Mouse (Mus musculus) stomach, postnatal 0 days (tissue): ENCODE measurements around the gene C530025M09Rik.

Source experiments
- CTCF ChIP-seq: IDR thresholded peaks from 2 replicates; pipeline ENCODE4 v1.5.1; 2016; ENCODE audit warnings: antibody characterized with exemption, low read depth, mild to moderate bottlenecking, moderate library complexity
- EP300 ChIP-seq: optimal IDR thresholded peaks from 2 replicates; pipeline ENCODE3; 2016; ENCODE audit warnings: antibody characterized with exemption

GRCm38 (mm10) chr2:149836471-149837135, 5.6 kb upstream of the C530025M09Rik start:
- TF ChIP-seq CTCF (no peak), EP300 (no peak)
